Mouse (Mus musculus) stomach, postnatal 0 days (tissue): ENCODE measurements around the gene Chchd6. TPM values are rescaled to one million over a fixed set of nuclear protein-coding genes. Genes with fewer than 3 reads are reported as not detected.

ENCODE experiments used
- ATAC-seq: fragments of 200-750 bp; cut with Nextera tagmentation; 2 replicates; pipeline ENCODE4 v1.8.0; 2017; ENCODE audit not compliant: low FRiP score, low TSS enrichment
- DNase-seq: peaks from one replicate; pipeline ENCODE4 v3.0.0-alpha.2; 2016; ENCODE audit warnings: low spot score
- H3K27ac ChIP-seq: fragments of 300-500 bp; sonication (generic); replicated peaks from 2 replicates; pipeline ENCODE4 v1.5.1; 2014; ENCODE audit warnings: mild to moderate bottlenecking, control low read depth
- H3K27me3 ChIP-seq: fragments of 300-500 bp; sonication (generic); 2 replicates; pipeline ENCODE4 v1.6.1; 2014; ENCODE audit warnings: low read length; ENCODE audit not compliant: control insufficient read depth, insufficient read depth
- H3K36me3 ChIP-seq: fragments of 300-500 bp; sonication (generic); 2 replicates; pipeline ENCODE4 v1.6.1; 2014; ENCODE audit warnings: low read length, mixed read lengths; ENCODE audit not compliant: control insufficient read depth, insufficient read depth
- H3K4me1 ChIP-seq: fragments of 300-500 bp; sonication (generic); replicated peaks from 2 replicates; pipeline ENCODE4 v1.6.1; 2014; ENCODE audit warnings: antibody characterized with exemption; ENCODE audit not compliant: control insufficient read depth, insufficient read depth
- H3K4me2 ChIP-seq: fragments of 300-500 bp; sonication (generic); replicated peaks from 2 replicates; pipeline ENCODE4 v1.6.1; 2014; ENCODE audit warnings: low read depth, mild to moderate bottlenecking, control low read depth, moderate library complexity
- H3K4me3 ChIP-seq: fragments of 300-500 bp; sonication (generic); 2 replicates; pipeline ENCODE4 v1.5.1; 2014; ENCODE audit warnings: low read depth, low read length, control low read depth
- H3K9ac ChIP-seq: fragments of 300-500 bp; sonication (generic); 2 replicates; pipeline ENCODE4 v1.6.1; 2014; ENCODE audit warnings: mild to moderate bottlenecking, low read length, control low read depth, mixed read lengths
- H3K9me3 ChIP-seq: fragments of 300-500 bp; sonication (generic); 2 replicates; pipeline ENCODE4 v1.6.1; 2016; ENCODE audit warnings: low read length; ENCODE audit not compliant: control insufficient read depth
- CTCF ChIP-seq: IDR thresholded peaks from 2 replicates; pipeline ENCODE4 v1.5.1; 2016; ENCODE audit warnings: antibody characterized with exemption, low read depth, mild to moderate bottlenecking, moderate library complexity
- EP300 ChIP-seq: optimal IDR thresholded peaks from 2 replicates; pipeline ENCODE3; 2016; ENCODE audit warnings: antibody characterized with exemption
- WGBS: fragments of 180-500 bp; shearing (Covaris S2); extraction: QIAGEN DNeasy Blood & Tissue Kit; methylation state at CpG from one replicate; pipeline ENCODE4 v1.1.7; 2014; 5-methylcytosine and 5-hydroxymethylcytosine counted together
- polyA plus RNA-seq: library from polyadenylated mRNA; unstranded; fragments of >200 nt; fragmentation: Nextera tagmentation; extraction: Ambion mirVana; gene quantifications from 2 replicates; pipeline ENCODE4 v1.2.1, GENCODE M21; 2015

The Chchd6 gene
- polyA plus RNA-seq, 1 experiment from 2014 or later = 22.7 TPM

GRCm38 (mm10) chr6:89467290-89467689 lies 128.2 kb downstream of the Chchd6 start:
- TF ChIP-seq CTCF = no peak
- TF ChIP-seq EP300 = no peak
- Histone ChIP-seq H3K4me3 (no peak overlapping the region), H3K4me2 (no peak overlapping the region), H3K27me3 (no peaks in the 10 kb centered on the region), H3K27ac (no peak overlapping the region), H3K4me1 (no peaks in the 10 kb centered on the region), H3K9ac (no peak overlapping the region), H3K36me3 (no peaks in the 10 kb centered on the region), H3K9me3 (no peaks in the 10 kb centered on the region)
- WGBS = 86% methylated on average over 9 of the region's 9 CpGs
- no peak for ATAC-seq
- no peak for DNase-seq

- no peak for TF ChIP-seq EP300
- TF ChIP-seq CTCF = peak; percentile 61
- WGBS = 67% methylated on average over 3 of the region's 3 CpGs
Observed at GRCm38 (mm10) chr6:89466875-89467274, 128.6 kb downstream of the Chchd6 start.

GRCm38 (mm10) chr6:89466053-89466708 lies 129.3 kb downstream of the Chchd6 start:
- 73% methylated on average over 12 of the region's 12 CpGs for WGBS

More at GRCm38 (mm10) chr6:89466875-89467274, 128.6 kb downstream of the Chchd6 start:
- no peaks in the 10 kb centered on the region for H3K4me1 ChIP-seq
- H3K27me3 ChIP-seq = no peaks in the 10 kb centered on the region
- no peaks in the 10 kb centered on the region for H3K36me3 ChIP-seq
- no peak for ATAC-seq
- no peak overlapping the region for H3K9ac ChIP-seq
- no peak for DNase-seq
- H3K27ac ChIP-seq = no peak overlapping the region
- no peak overlapping the region for H3K4me2 ChIP-seq
- no peaks in the 10 kb centered on the region for H3K9me3 ChIP-seq
- H3K4me3 ChIP-seq = no peak overlapping the region

GRCm38 (mm10) chr6:89462223-89462760 lies 133.2 kb downstream of the Chchd6 start:
- Histone ChIP-seq H3K27ac (peak overlapping the region; percentile 81), H3K4me2 (no peak overlapping the region), H3K4me1 (no peaks in the 10 kb centered on the region; the same call in 1 of the 2 replicates), H3K36me3 (no peaks in the 10 kb centered on the region), H3K9me3 (no peaks in the 10 kb centered on the region), H3K27me3 (no peaks in the 10 kb centered on the region), H3K4me3 (no peak overlapping the region), H3K9ac (no peak overlapping the region)
- TF ChIP-seq EP300 (no peak), CTCF (no peak)
- DNase-seq (no peak), ATAC-seq (no peak)
- WGBS = 58% methylated on average over 2 of the region's 2 CpGs

More at GRCm38 (mm10) chr6:89466053-89466708, 129.3 kb downstream of the Chchd6 start:
- no peak for DNase-seq
- H3K9ac ChIP-seq = no peak overlapping the region
- H3K4me1 ChIP-seq = no peaks in the 10 kb centered on the region; the same call in 1 of the 2 replicates
- H3K27ac ChIP-seq = no peak overlapping the region
- H3K4me2 ChIP-seq = no peak overlapping the region
- no peak for ATAC-seq
- no peaks in the 10 kb centered on the region for H3K27me3 ChIP-seq
- TF ChIP-seq CTCF = no peak
- H3K4me3 ChIP-seq = no peak overlapping the region
- H3K36me3 ChIP-seq = no peaks in the 10 kb centered on the region
- no peaks in the 10 kb centered on the region for H3K9me3 ChIP-seq

GRCm38 (mm10) chr6:89461250-89462222 lies 133.9 kb downstream of the Chchd6 start:
- ATAC-seq (peak; percentile 63; the same call in 1 of the 2 replicates), DNase-seq (peak; percentile 27)
- Histone ChIP-seq H3K36me3 (no peaks in the 10 kb centered on the region), H3K27ac (peak overlapping the region; percentile 81), H3K27me3 (no peaks in the 10 kb centered on the region), H3K4me2 (no peak overlapping the region), H3K9me3 (no peaks in the 10 kb centered on the region), H3K9ac (no peak overlapping the region), H3K4me1 (no peaks in the 10 kb centered on the region; the same call in 1 of the 2 replicates), H3K4me3 (no peak overlapping the region)
- 28% methylated on average over 9 of the region's 9 CpGs for WGBS
- TF ChIP-seq CTCF (no peak), EP300 (peak; percentile 52)
